Mouse (Mus musculus) CH12.LX (cell line): ENCODE measurements around the gene Dzank1. TPM values are rescaled to one million over a fixed set of nuclear protein-coding genes. Genes with fewer than 3 reads are reported as not detected.

Experiments
- DNase-seq: peaks from one replicate; pipeline ENCODE4 v3.0.0-alpha.2; 2013; ENCODE audit errors: extremely low read depth
- H3K27ac ChIP-seq: 2 replicates; pipeline ENCODE4 v1.5.1; 2012; ENCODE audit warnings: low read depth, mild to moderate bottlenecking, control low read depth, moderate library complexity; ENCODE audit not compliant: insufficient read depth
- H3K27me3 ChIP-seq: replicated peaks from 2 replicates; pipeline ENCODE3; 2012; ENCODE audit warnings: inconsistent platforms
- H3K36me3 ChIP-seq, 2 experiments: replicated peaks in 1 of 2; 2 replicates each; pipeline versions ENCODE3 to v1.6.1; 2012; ENCODE audit warnings: inconsistent platforms in 1 of 2, low read length in 1 of 2, mild to moderate bottlenecking in 1 of 2, mixed read lengths in 1 of 2, moderate library complexity in 1 of 2; ENCODE audit not compliant: control insufficient read depth in 1 of 2, insufficient read depth in 1 of 2
- H3K4me1 ChIP-seq, 2 experiments: 2 replicates each; pipeline ENCODE4 v1.6.1; 2012; ENCODE audit warnings: inconsistent platforms in 1 of 2, moderate library complexity in 1 of 2; ENCODE audit not compliant: insufficient read depth in 2 of 2, control insufficient read depth in 1 of 2
- H3K4me2 ChIP-seq: 2 replicates; pipeline ENCODE4 v1.6.1; 2012; ENCODE audit warnings: low read depth, mild to moderate bottlenecking, control low read depth; ENCODE audit not compliant: poor library complexity, insufficient read depth, severe bottlenecking
- H3K4me3 ChIP-seq, 3 experiments: fragments of 150-350 bp in 1 of 3; sonication (generic) in 1 of 3; replicated peaks in 1 of 3; 2 replicates each; pipeline versions ENCODE3 to v1.5.1; 2011 to 2012; ENCODE audit warnings: low read depth in 2 of 3, low read length in 2 of 3, mild to moderate bottlenecking in 2 of 3, moderate library complexity in 2 of 3, control low read depth in 1 of 3, improper control_type of control experiment in 1 of 3, inconsistent platforms in 1 of 3, mixed read lengths in 1 of 3; ENCODE audit not compliant: poor library complexity in 1 of 3
- H3K79me2 ChIP-seq: replicated peaks from 2 replicates; pipeline ENCODE4 v1.6.1; 2012; ENCODE audit warnings: mild to moderate bottlenecking, moderate library complexity; ENCODE audit not compliant: control insufficient read depth, poor library complexity, insufficient read depth, severe bottlenecking; ENCODE audit errors: extremely low read depth
- H3K9ac ChIP-seq: 2 replicates; pipeline ENCODE4 v1.6.1; 2012; ENCODE audit warnings: low read depth, mild to moderate bottlenecking, control low read depth, moderate library complexity; ENCODE audit not compliant: insufficient read depth
- H3K9me3 ChIP-seq: replicated peaks from 2 replicates; pipeline ENCODE3; 2012; ENCODE audit warnings: low read length, inconsistent platforms, mixed read lengths
- BHLHE40 ChIP-seq: IDR thresholded peaks from 2 replicates; pipeline ENCODE4 v1.6.1; 2011; ENCODE audit warnings: mild to moderate bottlenecking, low read depth, low read length, improper control_type of control experiment
- CHD1 ChIP-seq: IDR thresholded peaks from 2 replicates; pipeline ENCODE4 v1.6.1; 2012; ENCODE audit warnings: low read depth, low read length, improper control_type of control experiment, inconsistent platforms
- E2F4 ChIP-seq: IDR thresholded peaks from 2 replicates; pipeline ENCODE4 v1.6.1; 2011; ENCODE audit warnings: low read depth, low read length, improper control_type of control experiment; ENCODE audit not compliant: insufficient replicate concordance
- JUN ChIP-seq: IDR thresholded peaks from 2 replicates; pipeline ENCODE4 v1.6.1; 2011; ENCODE audit warnings: low read depth, mild to moderate bottlenecking, low read length, improper control_type of control experiment, moderate library complexity; ENCODE audit not compliant: insufficient read depth
- JUND ChIP-seq: conservative IDR thresholded peaks from 2 replicates; pipeline ENCODE4 v1.6.1; 2011; ENCODE audit warnings: low read depth, low read length, improper control_type of control experiment
- KAT2A ChIP-seq: IDR thresholded peaks from 2 replicates; pipeline ENCODE4 v1.6.1; 2012; ENCODE audit warnings: low read length, improper control_type of control experiment, inconsistent platforms; ENCODE audit not compliant: insufficient replicate concordance
- MAFK ChIP-seq: IDR thresholded peaks from 2 replicates; pipeline ENCODE4 v1.6.1; 2011; ENCODE audit warnings: low read length, improper control_type of control experiment; ENCODE audit not compliant: insufficient replicate concordance
- MAX ChIP-seq: IDR thresholded peaks from 2 replicates; pipeline ENCODE4 v1.6.1; 2011; ENCODE audit warnings: low read length, improper control_type of control experiment
- MAZ ChIP-seq: IDR thresholded peaks from 2 replicates; pipeline ENCODE4 v1.6.1; 2012; ENCODE audit warnings: low read depth, mild to moderate bottlenecking, inconsistent platforms, low read length, improper control_type of control experiment, moderate library complexity
- MXI1 ChIP-seq: IDR thresholded peaks from 2 replicates; pipeline ENCODE4 v1.6.1; 2011; ENCODE audit warnings: mild to moderate bottlenecking, low read depth, low read length, improper control_type of control experiment
- MYC ChIP-seq: IDR thresholded peaks from 2 replicates; pipeline ENCODE4 v1.6.1; 2011; ENCODE audit warnings: low read depth, mild to moderate bottlenecking, improper control_type of control experiment, low read length
- NRF1 ChIP-seq: IDR thresholded peaks from 2 replicates; pipeline ENCODE4 v1.6.1; 2014; ENCODE audit warnings: low read depth, mild to moderate bottlenecking, inconsistent platforms, low read length, improper control_type of control experiment, moderate library complexity
- PAX5 ChIP-seq: IDR thresholded peaks from 2 replicates; pipeline ENCODE4 v1.6.1; 2012; ENCODE audit warnings: low read length, inconsistent platforms, mixed read lengths
- POLR2A ChIP-seq: IDR thresholded peaks from 2 replicates; pipeline ENCODE4 v1.6.1; 2011; ENCODE audit warnings: low read depth, mild to moderate bottlenecking, improper control_type of control experiment, low read length
- RAD21 ChIP-seq: IDR thresholded peaks from 2 replicates; pipeline ENCODE4 v1.6.1; 2011; ENCODE audit warnings: low read depth, mild to moderate bottlenecking, low read length, improper control_type of control experiment, moderate library complexity
- SMC3 ChIP-seq: IDR thresholded peaks from 2 replicates; pipeline ENCODE4 v1.6.1; 2011; ENCODE audit warnings: low read depth, low read length, improper control_type of control experiment
- TBP ChIP-seq: conservative IDR thresholded peaks from 2 replicates; pipeline ENCODE4 v1.6.1; 2011; ENCODE audit warnings: low read depth, low read length, improper control_type of control experiment
- UBTF ChIP-seq: IDR thresholded peaks from 2 replicates; pipeline ENCODE4 v1.6.1; 2012; ENCODE audit warnings: low read depth, mild to moderate bottlenecking, inconsistent platforms, low read length, improper control_type of control experiment, moderate library complexity
- USF1 ChIP-seq: IDR thresholded peaks from 2 replicates; pipeline ENCODE4 v1.6.1; 2014; ENCODE audit warnings: low read depth, mild to moderate bottlenecking, inconsistent platforms, low read length, improper control_type of control experiment
- ZC3H11A ChIP-seq: IDR thresholded peaks from 2 replicates; pipeline ENCODE4 v1.6.1; 2012; ENCODE audit warnings: low read depth, mild to moderate bottlenecking, inconsistent platforms, low read length, improper control_type of control experiment
- ZKSCAN1 ChIP-seq: IDR thresholded peaks from 2 replicates; pipeline ENCODE4 v1.6.1; 2012; ENCODE audit warnings: low read depth, inconsistent platforms, low read length, improper control_type of control experiment, borderline replicate concordance
- ZNF384 ChIP-seq: IDR thresholded peaks from 2 replicates; pipeline ENCODE4 v1.6.1; 2012; ENCODE audit warnings: low read depth, low read length, improper control_type of control experiment, inconsistent platforms
- dilution Hi-C: fragments of 300-500 bp; cut with MboI; formaldehyde crosslinking; loops from 2 replicates; pipeline ENCODE4 v1.14.3; 2020; ENCODE audit warnings: low sequenced_read_pairs; ENCODE audit not compliant: extremely low pct_unique_long_range_greater_than_20kb, extremely low pct_ligation_motif_present
- in situ Hi-C: fragments of 300-500 bp; cut with MboI; formaldehyde crosslinking; loops from 3 replicates; pipeline ENCODE4 v1.14.3; 2019; ENCODE audit warnings: low sequenced_read_pairs, low pct_ligation_motif_present, low pct_unique_long_range_greater_than_20kb, mixed read lengths
- polyA plus RNA-seq: library from polyadenylated mRNA; unstranded; fragments of >175 nt; gene quantifications from 2 replicates; pipeline ENCODE4 v1.2.1, GENCODE M21; 2012; ENCODE audit warnings: low read depth; ENCODE audit not compliant: insufficient read length
- total RNA-seq, 2 experiments: library from RNA; depleted of rRNA; stranded (reverse); fragments of 300-350 nt in 1 of 2; fragments of >200 nt in 1 of 2; gene quantifications; 2 replicates each; pipeline ENCODE4 v1.2.3; 2012 to 2014

Dzank1 gene
- total and polyA plus RNA-seq, 3 experiments, result 0.08 to 0.29 (median 0.08) TPM

DNA sequence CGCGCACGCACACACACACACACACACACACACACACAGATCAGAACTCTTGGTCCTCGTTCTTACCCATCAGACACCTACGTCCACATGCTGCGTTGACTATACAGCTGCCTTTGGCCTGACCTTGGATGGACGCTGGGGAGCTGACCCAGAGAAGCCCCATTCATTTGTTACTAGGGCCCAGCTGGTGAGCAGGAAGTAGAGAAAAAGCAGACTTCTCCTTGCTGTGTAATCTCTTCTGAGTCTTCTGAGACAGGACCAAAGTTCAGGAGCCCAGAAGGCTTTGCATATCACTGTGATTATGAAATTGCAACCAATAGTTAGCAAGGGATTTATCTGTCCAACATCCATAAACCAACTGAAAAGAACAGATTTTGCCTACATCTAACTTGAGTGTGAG is 98.0 kb downstream of the Dzank1 start:
- DNase-seq, result no peak
- Histone ChIP-seq H3K4me1 (peaks cover 0 to 3% of the 10 kb centered on the region in 2 experiments; a peak in 1 of 4 replicates), H3K27me3 (no peaks in the 10 kb centered on the region), H3K9me3 (no peaks in the 10 kb centered on the region), H3K9ac (no peak overlapping the region), H3K4me2 (no peak overlapping the region), H3K36me3 (no peaks in the 10 kb centered on the region), H3K4me3 (no peak overlapping the region), H3K27ac (no peak overlapping the region), H3K79me2 (no peaks in the 10 kb centered on the region)
- dilution Hi-C loops, result no loop called here
- TF ChIP-seq ZC3H11A (no peak), KAT2A (no peak)
- in situ Hi-C loops, result no loop called here

DNA sequence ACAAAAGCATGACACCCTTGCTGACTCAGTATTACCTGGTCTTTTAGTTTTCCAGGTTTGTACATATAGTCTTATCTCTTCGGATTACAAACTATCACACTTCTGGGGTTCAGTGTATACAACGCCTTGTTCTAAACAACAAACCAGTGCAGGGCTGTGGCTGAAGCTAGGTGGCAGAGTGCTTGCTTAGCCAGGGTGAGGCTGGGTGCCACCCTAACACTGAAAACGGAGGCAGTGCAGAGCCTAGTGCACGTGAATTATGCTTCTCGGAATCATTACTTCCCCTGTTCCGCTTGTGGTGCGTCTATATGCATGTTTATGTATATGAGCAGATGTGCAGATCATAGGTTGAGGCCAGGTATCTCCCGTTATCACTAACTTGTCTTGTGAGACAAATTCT is 98.6 kb downstream of the Dzank1 start:
- Histone ChIP-seq H3K4me2 (no peak overlapping the region), H3K4me1 (peaks cover 0 to 3% of the 10 kb centered on the region in 2 experiments; a peak in 1 of 4 replicates), H3K27ac (no peak overlapping the region), H3K27me3 (no peaks in the 10 kb centered on the region), H3K4me3 (no peak overlapping the region), H3K36me3 (no peaks in the 10 kb centered on the region), H3K9ac (no peak overlapping the region), H3K9me3 (no peaks in the 10 kb centered on the region), H3K79me2 (no peaks in the 10 kb centered on the region)
- in situ Hi-C loops, result no loop called here
- no peak for DNase-seq
- TF ChIP-seq JUND (no peak), UBTF (no peak), CHD1 (no peak), SMC3 (no peak)
- dilution Hi-C loops, result no loop called here

DNA sequence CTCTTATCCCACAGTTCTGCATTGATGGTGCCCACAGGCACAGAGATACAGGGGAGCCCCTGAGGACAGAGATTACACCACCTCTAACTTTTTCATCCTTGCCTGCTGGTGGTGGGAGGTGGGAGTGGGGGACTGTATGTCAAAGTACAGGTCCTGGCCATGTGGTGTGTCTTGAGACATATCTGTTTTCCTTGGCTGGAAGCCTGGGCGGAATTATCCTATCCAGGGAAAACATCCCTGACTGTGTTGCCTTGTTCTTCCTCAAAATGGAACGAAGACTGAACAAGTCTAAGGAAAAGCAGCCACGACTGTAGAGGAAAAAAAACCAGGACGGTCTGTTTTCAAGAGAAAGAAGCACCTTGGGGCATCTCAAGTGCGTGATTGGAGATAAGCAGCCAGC is 99.4 kb downstream of the Dzank1 start:
- H3K4me3 ChIP-seq, result no peak overlapping the region
- H3K4me1 ChIP-seq, result peaks cover 0 to 3% of the 10 kb centered on the region in 2 experiments; a peak in 1 of 4 replicates
- H3K4me2 ChIP-seq, result no peak overlapping the region
- no peak for TF ChIP-seq MAFK
- no peak for TF ChIP-seq JUN
- no peak for TF ChIP-seq MAZ
- no peak for TF ChIP-seq TBP
- TF ChIP-seq SMC3, result no peak
- no peak for TF ChIP-seq USF1
- TF ChIP-seq E2F4, result no peak
- no peak for TF ChIP-seq JUND
- no peak for TF ChIP-seq NRF1
- no peak for TF ChIP-seq MYC
- no peak for TF ChIP-seq RAD21
- TF ChIP-seq POLR2A, result no peak
- TF ChIP-seq PAX5, result no peak
- TF ChIP-seq ZKSCAN1, result no peak
- TF ChIP-seq ZNF384, result no peak
- TF ChIP-seq MXI1, result no peak
- TF ChIP-seq BHLHE40, result no peak
- TF ChIP-seq MAX, result no peak
- in situ Hi-C loops, result no loop called here
- no peaks in the 10 kb centered on the region for H3K9me3 ChIP-seq
- H3K9ac ChIP-seq, result no peak overlapping the region
- no peaks in the 10 kb centered on the region for H3K27me3 ChIP-seq
- dilution Hi-C loops, result no loop called here
- H3K27ac ChIP-seq, result no peak overlapping the region
- H3K36me3 ChIP-seq, result no peaks in the 10 kb centered on the region
- no peak for DNase-seq
- no peaks in the 10 kb centered on the region for H3K79me2 ChIP-seq
